Mouse (Mus musculus) embryonic facial prominence, embryonic 15.5 days (tissue): ENCODE measurements around the gene Epn3. TPM values are rescaled to one million over a fixed set of nuclear protein-coding genes. Genes with fewer than 3 reads are reported as not detected.
A peak's percentile ranks its signal among the peaks of the same experiment; 100 is the strongest.

ENCODE experiments used
- ATAC-seq: fragments of 200-750 bp; cut with Nextera tagmentation; 2 replicates; pipeline ENCODE4 v1.8.0; 2017; ENCODE audit warnings: low read depth, moderate TSS enrichment; ENCODE audit not compliant: insufficient number of reproducible peaks, low FRiP score, low TSS enrichment
- H3K27ac ChIP-seq: fragments of 300-500 bp; sonication (generic); replicated peaks from 2 replicates; pipeline ENCODE4 v1.5.1; 2015; ENCODE audit warnings: mild to moderate bottlenecking, inconsistent platforms
- H3K27me3 ChIP-seq: fragments of 300-500 bp; sonication (generic); 2 replicates; pipeline ENCODE4 v1.6.1; 2015; ENCODE audit warnings: inconsistent platforms
- H3K36me3 ChIP-seq: fragments of 300-500 bp; sonication (generic); 2 replicates; pipeline ENCODE4 v1.6.1; 2015; ENCODE audit warnings: mild to moderate bottlenecking, inconsistent platforms
- H3K4me1 ChIP-seq: fragments of 300-500 bp; sonication (generic); 2 replicates; pipeline ENCODE4 v1.6.1; 2015; ENCODE audit warnings: inconsistent platforms
- H3K4me2 ChIP-seq: fragments of 300-500 bp; sonication (generic); replicated peaks from 2 replicates; pipeline ENCODE4 v1.6.1; 2015; ENCODE audit warnings: mild to moderate bottlenecking, inconsistent platforms
- H3K4me3 ChIP-seq: fragments of 300-500 bp; sonication (generic); replicated peaks from 2 replicates; pipeline ENCODE4 v1.5.1; 2015; ENCODE audit warnings: mild to moderate bottlenecking, inconsistent platforms
- H3K9ac ChIP-seq: fragments of 300-500 bp; sonication (generic); 2 replicates; pipeline ENCODE4 v1.6.1; 2015; ENCODE audit warnings: inconsistent platforms
- H3K9me3 ChIP-seq: fragments of 300-500 bp; sonication (generic); replicated peaks from 2 replicates; pipeline ENCODE4 v1.6.1; 2016; ENCODE audit warnings: inconsistent platforms
- WGBS: fragments of 180-500 bp; shearing (Covaris S2); methylation state at CpG from one replicate; pipeline ENCODE4 v1.1.7; 2015; 5-methylcytosine and 5-hydroxymethylcytosine counted together
- polyA plus RNA-seq: library from polyadenylated mRNA; unstranded; fragments of >200 nt; fragmentation: Nextera tagmentation; extraction: Ambion mirVana; gene quantifications from 2 replicates; pipeline ENCODE4 v1.2.1, GENCODE M21; 2015

Gene Epn3
- polyA plus RNA-seq, 1 experiment from 2014 or later, result 11.7 TPM

GRCm38 (mm10) chr11:94449886-94450285 is 49.9 kb downstream of the Epn3 start:
- Histone ChIP-seq H3K9me3 (no peaks in the 10 kb centered on the region), H3K36me3 (peaks cover 11% of the 10 kb centered on the region; the same call in 1 of the 2 replicates), H3K27ac (peak overlapping the region; percentile 29; the same call in 1 of the 2 replicates), H3K4me1 (peaks cover 44% of the 10 kb centered on the region), H3K4me3 (no peak overlapping the region), H3K9ac (no peak overlapping the region), H3K27me3 (no peaks in the 10 kb centered on the region), H3K4me2 (no peak overlapping the region)
- no peak for ATAC-seq
- WGBS, result 54% methylated on average over 5 of the region's 5 CpGs

- no peaks in the 10 kb centered on the region for H3K27me3 ChIP-seq
- ATAC-seq, result no peak
- no peak overlapping the region for H3K9ac ChIP-seq
- H3K4me3 ChIP-seq, result no peak overlapping the region
- H3K36me3 ChIP-seq, result peaks cover 8% of the 10 kb centered on the region; the same call in 1 of the 2 replicates
- H3K4me2 ChIP-seq, result no peak overlapping the region
- WGBS, result 52% methylated on average over 8 of the region's 8 CpGs
- H3K4me1 ChIP-seq, result peaks cover 43% of the 10 kb centered on the region
- H3K9me3 ChIP-seq, result no peaks in the 10 kb centered on the region
- no peak overlapping the region for H3K27ac ChIP-seq
These were observed 50.5 kb downstream of the Epn3 start for GRCm38 (mm10) chr11:94449239-94449638.

DNA sequence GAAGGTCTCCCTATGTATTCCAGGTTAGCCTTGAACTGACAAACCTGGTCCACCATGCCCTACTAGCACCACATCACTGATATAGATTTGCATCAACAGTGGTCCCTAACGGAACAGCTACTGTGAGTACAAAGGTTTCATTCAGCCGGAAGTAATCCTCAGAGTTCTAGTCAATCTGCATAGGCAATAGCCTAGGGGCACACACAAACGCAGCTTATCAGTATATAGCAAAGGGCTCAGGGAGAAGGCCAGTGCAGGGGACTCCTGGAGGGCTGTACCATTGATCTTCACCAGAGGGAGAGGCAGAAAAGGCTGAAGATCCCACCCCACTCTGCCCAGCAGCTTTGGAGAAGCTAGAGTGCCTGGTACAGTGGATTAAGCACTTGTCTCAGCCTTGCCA is 52.8 kb downstream of the Epn3 start:
- H3K4me2 ChIP-seq, result no peak overlapping the region
- H3K9me3 ChIP-seq, result no peaks in the 10 kb centered on the region
- no peaks in the 10 kb centered on the region for H3K27me3 ChIP-seq
- peaks cover 58% of the 10 kb centered on the region for H3K4me1 ChIP-seq
- no peak for ATAC-seq
- WGBS, result 26% methylated on average over 3 of the region's 3 CpGs
- H3K9ac ChIP-seq, result no peak overlapping the region
- H3K36me3 ChIP-seq, result peaks cover 16% of the 10 kb centered on the region; the same call in 1 of the 2 replicates
- no peak overlapping the region for H3K4me3 ChIP-seq
- 0 out of 2 replicates have a peak overlapping the region, but pooled peaks have one; percentile 7 for H3K27ac ChIP-seq

GRCm38 (mm10) chr11:94445300-94445699 is 54.5 kb downstream of the Epn3 start:
- Histone ChIP-seq H3K4me1 (peaks cover 46% of the 10 kb centered on the region), H3K27ac (no peak overlapping the region), H3K4me3 (no peak overlapping the region), H3K27me3 (no peaks in the 10 kb centered on the region), H3K9ac (no peak overlapping the region), H3K9me3 (no peaks in the 10 kb centered on the region), H3K4me2 (no peak overlapping the region), H3K36me3 (peaks cover 26% of the 10 kb centered on the region; the same call in 1 of the 2 replicates)
- 39% methylated on average over 4 of the region's 4 CpGs for WGBS
- no peak for ATAC-seq

GRCm38 (mm10) chr11:94444829-94445228 is 54.9 kb downstream of the Epn3 start:
- WGBS, result 44% methylated on average over 5 of the region's 5 CpGs
- Histone ChIP-seq H3K27ac (no peak overlapping the region), H3K36me3 (peaks cover 26% of the 10 kb centered on the region; the same call in 1 of the 2 replicates), H3K4me2 (no peak overlapping the region), H3K27me3 (no peaks in the 10 kb centered on the region), H3K4me3 (no peak overlapping the region), H3K9ac (no peak overlapping the region), H3K4me1 (peaks cover 42% of the 10 kb centered on the region), H3K9me3 (no peaks in the 10 kb centered on the region)
- ATAC-seq, result no peak

- H3K4me2 ChIP-seq, result no peak overlapping the region
- H3K36me3 ChIP-seq, result peaks cover 30% of the 10 kb centered on the region
- H3K27ac ChIP-seq, result no peak overlapping the region
- H3K9ac ChIP-seq, result no peak overlapping the region
- no peak overlapping the region for H3K4me3 ChIP-seq
- H3K4me1 ChIP-seq, result peaks cover 35% of the 10 kb centered on the region
- ATAC-seq, result no peak
- WGBS, result 75% methylated on average over 9 of the region's 9 CpGs
- no peaks in the 10 kb centered on the region for H3K9me3 ChIP-seq
- H3K27me3 ChIP-seq, result no peaks in the 10 kb centered on the region
These were observed 58.0 kb downstream of the Epn3 start for GRCm38 (mm10) chr11:94441752-94442151.

DNA sequence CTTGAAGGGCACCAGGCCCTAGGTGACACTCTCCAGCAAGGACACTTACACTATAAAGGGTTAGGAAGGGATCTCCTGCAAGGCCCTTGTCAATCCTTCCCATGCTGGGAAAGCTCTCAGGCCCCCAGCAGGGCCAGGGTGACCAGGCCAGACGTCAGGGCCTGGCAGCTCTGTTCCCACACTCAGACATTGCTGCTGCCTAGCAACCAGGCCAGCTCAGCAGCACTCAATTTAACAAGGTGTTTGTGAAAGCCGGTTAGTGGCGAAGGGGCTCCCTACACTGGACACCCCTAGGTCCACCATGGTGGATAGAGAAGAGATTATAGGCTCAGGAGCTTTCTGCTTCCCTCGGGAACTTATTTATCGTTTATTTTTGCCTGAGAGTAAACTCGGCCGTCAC is 58.7 kb downstream of the Epn3 start:
- Histone ChIP-seq H3K4me1 (peaks cover 34% of the 10 kb centered on the region), H3K4me2 (no peak overlapping the region), H3K9ac (no peak overlapping the region; the same call in 1 of the 2 replicates), H3K27ac (no peak overlapping the region), H3K36me3 (peaks cover 30% of the 10 kb centered on the region), H3K27me3 (no peaks in the 10 kb centered on the region), H3K9me3 (no peaks in the 10 kb centered on the region), H3K4me3 (no peak overlapping the region)
- ATAC-seq, result no peak
- WGBS, result 56% methylated on average over 7 of the region's 7 CpGs

- Histone ChIP-seq H3K36me3 (peaks cover 30% of the 10 kb centered on the region), H3K27me3 (no peaks in the 10 kb centered on the region), H3K4me3 (no peak overlapping the region), H3K9me3 (no peaks in the 10 kb centered on the region), H3K9ac (no peak overlapping the region), H3K27ac (no peak overlapping the region), H3K4me1 (peaks cover 27% of the 10 kb centered on the region), H3K4me2 (no peak overlapping the region)
- 86% methylated on average over 6 of the region's 6 CpGs for WGBS
- no peak for ATAC-seq
These were observed 59.4 kb downstream of the Epn3 start for GRCm38 (mm10) chr11:94440421-94440820.

Other genes starting within 250 kb of the Epn3 start
- 0.60 TPM in 1 of 2 replicates, not detected in the other for gene Gm21885, start 218.1 kb downstream of the Epn3 start, polyA plus RNA-seq
- gene Luc7l3, start 178.0 kb downstream of the Epn3 start, polyA plus RNA-seq, result 106 and 112 TPM in 2 replicates
- 22.9 and 24.5 TPM in 2 replicates for gene Ankrd40, start 172.0 kb downstream of the Epn3 start, polyA plus RNA-seq
- 2.8 and 4.4 TPM in 2 replicates for gene Abcc3, start 107.0 kb downstream of the Epn3 start, polyA plus RNA-seq
- gene Cacna1g, start 25.8 kb downstream of the Epn3 start, polyA plus RNA-seq, result 29.1 and 30.3 TPM in 2 replicates
- gene Spata20, start 13.8 kb downstream of the Epn3 start, polyA plus RNA-seq, result 0.16 and 1.2 TPM in 2 replicates
- gene Mycbpap, start 21.8 kb upstream of the Epn3 start, polyA plus RNA-seq, result 4.0 and 5.8 TPM in 2 replicates
- gene Rsad1, start 49.3 kb upstream of the Epn3 start, polyA plus RNA-seq, result 4.3 and 5.4 TPM in 2 replicates
- 7.5 and 12.0 TPM in 2 replicates for gene Chad, start 65.1 kb upstream of the Epn3 start, polyA plus RNA-seq
- gene Acsf2, start 101.9 kb upstream of the Epn3 start, polyA plus RNA-seq, result 5.9 and 6.1 TPM in 2 replicates
- gene Lrrc59, start 129.8 kb upstream of the Epn3 start, polyA plus RNA-seq, result 209 and 216 TPM in 2 replicates
- 138 and 141 TPM in 2 replicates for gene Mrpl27, start 153.8 kb upstream of the Epn3 start, polyA plus RNA-seq
- gene Eme1, start 154.0 kb upstream of the Epn3 start, polyA plus RNA-seq, result 12.9 and 15.8 TPM in 2 replicates
- 26.3 and 27.3 TPM in 2 replicates for gene Xylt2, start 177.5 kb upstream of the Epn3 start, polyA plus RNA-seq
- gene Gm11541, start 204.5 kb upstream of the Epn3 start, polyA plus RNA-seq, result 0.45 and 0.79 TPM in 2 replicates
- gene Cdc34b, start 241.8 kb upstream of the Epn3 start, polyA plus RNA-seq, result not detected in 2 replicates